Mouse (Mus musculus): Measurements from ENCODE around the gene Gng7. TPM values are rescaled to one million over a fixed set of nuclear protein-coding genes. Genes with fewer than 3 reads are reported as not detected.
A peak's percentile ranks its signal among the peaks of the same experiment; 100 is the strongest.
"Not testable (repeated sequence)": the region's sequence is repeated elsewhere in the genome, so short reads cannot be mapped to it uniquely, and the experiment has no call there.

Gng7 gene
- 1 to 10 TPM in 1 of 2 experiments, under 1 TPM in 1; 0.61 to 1.1 TPM for total RNA-seq (2021)
- long read RNA-seq, experiment 1, partial matches to known transcripts = 0 of 3 reads
- long read RNA-seq, experiment 1, other reads (novel, unspliced or antisense) = 1 of 3 reads
- long read RNA-seq, experiment 2, partial matches to known transcripts = 0 of 1 reads
- long read RNA-seq, experiment 2, other reads (novel, unspliced or antisense) = 1 of 1 reads

- DNase-seq = peak; percentile 94
These were observed at the start of gene Gng7 for GRCm38 (mm10) chr10:81014393-81015384. TSS of gene Gng7 (minus strand) at chr10:81014945.

DNA sequence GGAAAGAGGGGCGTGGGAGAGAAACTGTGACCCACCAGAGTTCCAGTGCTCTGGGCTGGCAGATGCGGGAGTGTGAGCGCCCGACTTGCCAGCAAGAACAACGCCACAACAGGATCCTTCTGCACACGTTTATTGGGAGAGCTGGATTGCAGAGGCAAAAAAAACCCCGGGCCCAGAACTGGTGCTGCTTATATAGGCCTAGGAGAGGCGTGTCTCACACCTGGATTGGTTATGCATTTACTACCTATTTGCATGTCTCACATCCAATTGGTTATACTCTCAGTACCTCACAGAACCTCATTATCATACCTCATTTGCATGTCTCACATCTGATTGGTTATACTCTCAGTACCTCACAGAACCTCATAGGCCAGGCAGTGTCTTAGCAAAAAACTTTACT lies 49.8 kb upstream of the Gng7 start:
- DNase-seq = not testable (repeated sequence)

DNA sequence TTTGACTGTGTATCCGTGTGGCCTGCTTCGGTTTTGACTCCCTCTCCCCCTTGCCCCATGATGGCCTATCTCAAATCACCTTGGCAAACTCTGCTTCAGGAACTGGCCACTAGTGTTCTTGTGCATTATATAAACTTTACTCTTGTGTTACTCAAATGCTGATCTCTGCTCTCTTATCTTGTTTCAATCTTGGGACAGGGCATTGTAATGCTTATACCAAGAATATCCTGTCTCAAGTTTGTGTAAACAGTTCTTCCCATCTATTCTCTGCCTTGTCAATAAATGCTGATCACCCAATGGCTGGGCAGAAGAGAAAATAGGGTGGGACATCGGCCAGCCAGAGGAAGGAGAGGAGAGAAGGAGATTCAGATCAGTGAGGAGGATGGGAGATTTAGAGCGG lies 48.0 kb upstream of the Gng7 start:
- no peak for DNase-seq

DNA sequence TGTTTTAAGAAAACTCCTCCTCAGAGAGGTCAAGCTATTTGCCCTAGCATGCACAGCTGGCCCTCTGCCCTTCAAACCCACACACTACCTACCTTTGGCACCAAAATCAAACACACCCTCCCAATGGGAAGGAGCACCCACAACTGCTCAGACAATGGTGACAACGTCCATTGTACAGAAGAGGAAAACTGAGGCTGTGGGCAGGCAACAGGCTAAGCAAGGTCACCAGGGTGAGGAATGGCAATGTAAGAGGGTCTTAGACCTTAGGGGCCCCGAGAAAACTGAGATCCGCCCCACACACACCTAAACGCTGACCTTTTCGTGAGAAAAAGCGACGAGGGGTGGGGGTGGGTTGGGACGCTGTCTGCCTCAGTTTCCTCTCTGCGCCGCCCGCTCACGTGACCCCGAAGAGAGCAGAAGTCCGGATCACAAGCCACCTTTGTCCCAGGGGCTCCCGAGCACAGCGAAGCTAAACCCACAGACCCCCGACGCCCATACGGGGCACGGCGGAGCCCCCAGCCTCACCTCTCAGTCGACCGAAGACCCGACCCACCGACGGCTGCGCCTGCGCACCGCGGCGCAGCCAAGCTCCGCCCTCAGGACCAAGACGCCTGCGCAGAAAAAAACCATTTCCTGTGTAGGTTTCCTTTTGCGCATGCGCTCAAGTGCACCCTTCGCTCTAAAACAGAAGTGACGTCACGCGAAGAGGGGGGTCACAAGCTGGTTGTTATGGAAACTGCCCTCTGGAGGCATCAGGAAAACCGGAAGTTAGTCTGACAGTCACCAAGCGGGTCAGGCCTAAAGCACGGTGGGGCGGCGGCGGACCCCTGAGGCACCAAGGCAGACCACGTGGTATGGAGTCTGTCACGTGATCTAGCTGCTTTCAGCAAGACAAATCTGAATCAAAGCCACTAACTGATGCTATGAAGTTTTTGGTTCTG lies 45.1 kb upstream of the Gng7 start, which contains the start of gene Sgta:
Gene Sgta (minus strand): TSS at position 579 of the 941 bp plus-strand sequence.
- peak; percentile 98 for DNase-seq

- no peak for DNase-seq
These were observed 44.2 kb upstream of the Gng7 start for GRCm38 (mm10) chr10:81058896-81059295.

DNA sequence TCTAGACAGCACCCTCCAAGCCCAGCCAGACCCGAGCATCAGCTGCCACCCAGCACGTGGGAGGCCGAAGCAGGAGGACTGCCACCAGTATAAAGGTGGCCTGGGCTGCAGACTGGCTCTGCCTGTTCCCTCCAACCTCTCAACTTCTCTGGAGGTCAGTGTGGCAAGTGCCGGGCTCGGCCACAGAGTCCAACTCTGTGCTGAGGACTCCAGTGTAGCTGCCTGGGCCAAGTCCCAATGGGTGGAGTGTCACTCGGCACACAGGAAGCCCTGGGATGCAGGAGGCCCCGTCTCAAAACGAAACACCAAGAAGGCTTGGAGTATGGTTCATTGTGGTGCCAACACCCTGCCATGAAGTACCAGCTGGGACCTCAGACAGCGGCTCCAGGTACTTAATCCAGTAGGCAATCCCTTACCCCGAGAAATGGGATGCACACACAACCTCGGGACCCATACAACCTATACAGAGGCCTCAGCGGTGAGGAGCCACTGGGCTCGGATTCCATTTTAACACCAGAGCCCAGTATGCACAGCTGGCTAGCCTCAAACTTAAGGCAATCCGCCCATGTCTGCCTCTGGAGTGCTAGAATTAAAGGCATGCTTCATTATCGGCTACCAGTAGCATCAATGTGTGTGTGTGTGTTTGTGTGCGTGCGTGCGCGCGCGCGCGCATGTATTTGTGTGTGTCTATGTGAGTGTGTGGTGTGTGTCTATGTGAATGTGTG lies 42.8 kb upstream of the Gng7 start:
- DNase-seq = no peak

GRCm38 (mm10) chr10:81055802-81056340 lies 41.1 kb upstream of the Gng7 start:
- not testable (repeated sequence) for DNase-seq

GRCm38 (mm10) chr10:81055169-81055568 lies 40.4 kb upstream of the Gng7 start:
- no peak for DNase-seq

- no peak for DNase-seq
These were observed 37.8 kb upstream of the Gng7 start for GRCm38 (mm10) chr10:81052577-81052976.

DNA sequence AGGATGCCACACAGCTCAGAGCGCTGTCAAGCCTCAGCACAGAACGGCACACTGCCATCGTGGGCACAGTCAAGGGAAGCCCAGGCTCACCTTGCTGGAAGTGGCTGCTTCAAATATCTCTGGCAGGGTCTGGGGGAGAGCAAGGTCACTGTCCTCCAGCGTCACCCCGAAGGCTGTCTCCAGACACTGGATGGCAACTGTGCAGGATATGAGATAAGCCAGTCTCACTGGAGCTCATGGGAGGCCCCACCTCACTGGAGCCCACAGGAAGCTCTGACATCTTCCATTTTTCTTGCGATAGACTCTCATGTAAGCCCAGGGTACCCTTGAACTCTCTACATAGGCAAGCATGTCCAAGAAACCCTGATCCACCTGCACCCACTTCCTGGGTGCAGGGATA lies 36.4 kb upstream of the Gng7 start:
- DNase-seq = no peak

DNA sequence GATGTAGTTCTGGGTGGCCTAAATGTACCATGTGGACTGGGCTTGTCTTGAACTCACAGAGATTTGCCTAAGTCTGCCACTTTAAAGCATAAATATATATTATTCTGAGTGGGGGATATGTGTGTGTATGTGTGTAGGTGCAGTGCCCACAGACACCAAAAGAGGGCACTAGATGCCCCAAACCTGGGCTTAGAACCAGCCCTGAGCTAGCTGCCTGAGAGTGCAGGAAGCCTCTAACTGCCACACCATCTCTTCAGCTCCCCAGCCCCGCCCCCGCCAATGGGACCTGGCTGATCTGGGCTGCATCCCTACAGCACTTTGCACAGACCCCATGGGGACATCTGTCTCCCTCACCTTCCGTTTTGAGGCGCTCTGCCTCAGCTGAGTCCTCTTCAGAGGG lies 35.9 kb upstream of the Gng7 start:
- no peak for DNase-seq

GRCm38 (mm10) chr10:81045246-81045645 lies 30.5 kb upstream of the Gng7 start:
- not testable (repeated sequence) for DNase-seq

GRCm38 (mm10) chr10:81041458-81042175 lies 26.9 kb upstream of the Gng7 start:
- no peak for DNase-seq

GRCm38 (mm10) chr10:81036988-81037580 lies 22.3 kb upstream of the Gng7 start, which contains the start of gene Slc39a3:
TSS of gene Slc39a3 (minus strand) at chr10:81037426.
- peak; percentile 97 for DNase-seq

- no peak for DNase-seq
These were observed 21.5 kb upstream of the Gng7 start for GRCm38 (mm10) chr10:81036251-81036650.

DNA sequence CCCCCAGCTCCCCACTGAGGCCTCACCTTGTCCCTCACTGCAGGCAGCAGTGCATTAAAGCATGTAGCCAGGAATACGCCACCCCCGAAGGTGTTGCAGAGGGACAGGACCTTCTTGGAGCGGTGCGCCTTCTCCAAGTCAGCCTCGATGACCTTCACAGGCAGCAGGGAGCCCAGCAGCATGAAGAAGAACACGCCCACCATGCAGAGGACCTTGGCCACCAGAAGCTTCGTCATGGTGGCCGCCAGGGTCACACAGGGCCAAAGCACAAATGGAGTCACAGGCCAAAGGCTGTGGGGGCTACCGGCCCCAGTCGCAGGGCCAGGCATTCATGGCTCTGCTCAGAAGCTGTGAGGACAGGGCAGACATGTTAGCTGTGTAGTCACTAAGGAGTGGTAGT lies 18.8 kb upstream of the Gng7 start:
- DNase-seq = no peak

GRCm38 (mm10) chr10:81029031-81029430 lies 14.3 kb upstream of the Gng7 start:
- DNase-seq = no peak

DNA sequence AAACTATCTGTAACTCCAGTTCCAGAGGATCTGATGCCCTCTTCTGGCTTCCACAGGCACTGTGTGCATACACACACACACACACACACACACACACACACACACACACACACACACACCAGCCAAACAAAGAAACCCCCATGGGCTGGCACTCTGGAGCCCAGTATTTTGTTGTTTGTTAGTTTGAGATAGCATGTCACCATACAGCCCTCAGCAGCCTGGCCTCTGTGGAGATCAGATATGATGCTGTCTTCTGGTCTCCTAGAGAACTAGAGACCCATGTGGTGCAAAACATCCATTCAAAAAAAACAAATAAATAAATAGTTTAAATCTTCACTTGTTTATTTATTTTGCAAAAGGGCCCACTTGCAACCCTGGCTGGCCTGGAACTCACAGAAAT lies 13.5 kb upstream of the Gng7 start:
- no peak for DNase-seq

DNA sequence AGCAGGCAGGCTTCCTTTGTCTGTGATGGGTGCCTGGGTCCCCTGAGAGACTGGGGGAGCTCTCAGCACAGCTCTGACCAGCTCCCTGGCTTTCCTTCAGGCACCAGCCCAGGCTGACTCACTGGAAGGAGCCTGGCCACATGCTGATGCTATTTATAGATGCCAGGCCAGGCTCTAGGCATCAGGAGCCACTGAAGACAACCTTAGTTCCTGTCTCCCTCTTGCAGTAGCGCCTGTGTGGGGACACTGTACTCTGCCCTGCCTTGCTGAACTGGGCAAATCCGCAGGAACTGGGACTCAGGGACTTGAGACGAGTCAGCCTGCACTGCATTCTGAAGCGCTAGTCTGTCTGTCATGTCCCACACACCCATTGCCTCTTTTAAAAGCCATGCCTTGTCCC lies 12.6 kb upstream of the Gng7 start:
- DNase-seq = peak; percentile 58

- no peak for DNase-seq
These were observed 12.1 kb upstream of the Gng7 start for GRCm38 (mm10) chr10:81026857-81027256.

All from gastrocnemius, postnatal 25 days (tissue).